Mouse (Mus musculus): ENCODE results near the gene Rassf3.

Rassf3 gene

DNA sequence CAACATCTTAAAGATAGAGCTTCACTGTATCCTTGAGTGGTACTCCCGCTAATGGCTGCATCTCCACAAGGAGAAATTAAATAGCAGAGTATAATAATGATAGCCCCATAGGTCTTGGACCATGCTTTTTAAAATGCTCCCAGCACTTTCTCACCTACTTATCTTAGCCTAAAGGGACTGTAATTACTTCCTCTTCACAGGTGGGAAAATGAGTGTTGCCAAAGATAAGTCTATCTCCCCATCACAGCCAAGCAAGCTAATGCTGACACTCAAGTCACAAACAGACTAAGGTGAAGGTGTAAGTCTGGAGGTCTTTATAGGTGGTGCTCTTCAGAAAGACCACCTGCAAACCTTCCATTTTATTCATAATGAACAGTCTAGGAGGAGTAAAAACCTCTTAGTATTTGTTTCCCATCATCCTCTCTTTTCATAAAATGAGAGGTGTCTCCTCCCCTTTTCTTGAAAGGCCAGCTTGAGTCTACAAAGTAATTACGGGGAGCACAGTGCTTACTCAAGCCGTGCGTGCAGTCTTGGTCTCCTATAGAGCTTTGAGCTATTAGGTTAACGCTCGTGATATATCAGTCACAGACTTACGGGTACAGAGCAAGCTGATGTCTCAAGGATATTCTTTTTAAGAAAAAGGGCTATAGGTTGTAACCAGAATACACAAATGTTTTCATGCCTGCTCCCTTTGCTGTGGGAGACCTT is 16.6 kb upstream of the Rassf3 start:
- no peak for DNase-seq (ENCODE audit: low read depth, low spot score)

DNA sequence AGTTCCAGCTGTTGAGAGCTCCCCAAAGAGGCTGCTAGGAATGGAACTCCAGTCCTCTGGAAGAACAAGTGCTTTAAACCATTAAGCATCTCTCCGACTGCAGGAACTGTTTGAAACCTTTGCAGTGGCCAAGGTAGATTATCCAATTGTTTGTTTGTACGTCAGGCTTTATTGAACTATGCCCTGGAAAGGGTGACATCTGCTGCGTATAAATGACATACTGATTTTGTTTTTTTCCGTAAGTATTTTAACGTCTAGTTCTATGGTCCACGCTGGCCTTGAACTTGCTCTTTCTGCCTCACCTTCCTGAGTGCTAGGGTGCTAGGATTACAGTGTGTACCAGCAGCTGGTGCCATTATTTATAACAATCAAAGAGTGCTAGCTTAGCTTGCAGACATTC is 13.8 kb upstream of the Rassf3 start:
- DNase-seq (ENCODE audit: low read depth, low spot score): no peak

DNA sequence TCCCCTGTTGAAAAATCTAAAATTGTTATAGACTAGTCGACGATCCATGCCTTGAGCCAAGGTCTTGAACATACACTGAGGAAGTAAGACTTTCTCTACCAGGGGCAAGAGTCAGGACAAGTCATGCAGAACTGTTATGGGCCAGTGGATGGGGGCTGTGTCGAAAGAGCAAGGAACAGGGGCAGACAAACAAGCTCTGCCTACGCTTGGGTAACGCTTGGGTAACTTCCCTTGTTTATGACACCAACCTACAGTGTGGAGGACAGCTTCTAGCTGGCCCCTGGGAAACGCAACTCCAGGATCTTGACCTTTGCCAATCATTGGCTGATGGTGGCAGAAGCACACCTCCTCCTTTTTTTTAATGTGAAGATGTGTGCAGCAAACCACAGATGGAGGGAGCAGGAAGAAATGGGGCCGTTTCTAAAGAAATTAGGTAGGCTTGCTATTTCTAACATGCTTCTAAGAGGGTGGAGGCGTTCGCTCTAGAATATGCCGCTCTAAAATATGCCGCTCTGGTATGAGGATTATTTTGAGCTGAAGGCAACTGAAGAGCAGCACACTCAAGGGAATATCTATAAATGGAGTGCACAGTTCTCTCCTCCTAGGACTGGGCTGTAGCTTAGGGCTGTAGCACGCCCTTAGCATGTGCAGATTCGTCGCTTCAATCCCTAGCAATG is 12.6 kb upstream of the Rassf3 start:
- DNase-seq (ENCODE audit: low read depth, low spot score): no peak

DNA sequence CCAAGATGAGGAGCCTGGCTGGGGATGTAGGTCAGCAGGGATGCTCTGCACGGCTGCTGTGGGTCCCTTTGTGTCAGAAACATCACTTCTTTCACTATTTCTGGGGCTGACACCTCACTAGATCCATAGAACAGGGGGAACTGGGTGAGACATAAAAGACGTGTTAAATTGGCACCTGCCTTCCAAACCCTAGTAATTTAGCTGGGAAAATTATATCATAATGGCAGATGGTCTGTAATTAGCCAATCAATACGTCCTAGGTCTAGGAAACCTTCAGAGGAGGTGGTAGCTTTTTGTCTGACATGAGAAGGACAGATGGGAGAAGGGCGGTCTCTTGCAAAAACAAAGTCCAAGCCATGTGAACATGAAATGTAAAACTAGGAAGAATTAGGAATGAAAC is 11.6 kb upstream of the Rassf3 start:
- DNase-seq (ENCODE audit: low read depth, low spot score): no peak

DNA sequence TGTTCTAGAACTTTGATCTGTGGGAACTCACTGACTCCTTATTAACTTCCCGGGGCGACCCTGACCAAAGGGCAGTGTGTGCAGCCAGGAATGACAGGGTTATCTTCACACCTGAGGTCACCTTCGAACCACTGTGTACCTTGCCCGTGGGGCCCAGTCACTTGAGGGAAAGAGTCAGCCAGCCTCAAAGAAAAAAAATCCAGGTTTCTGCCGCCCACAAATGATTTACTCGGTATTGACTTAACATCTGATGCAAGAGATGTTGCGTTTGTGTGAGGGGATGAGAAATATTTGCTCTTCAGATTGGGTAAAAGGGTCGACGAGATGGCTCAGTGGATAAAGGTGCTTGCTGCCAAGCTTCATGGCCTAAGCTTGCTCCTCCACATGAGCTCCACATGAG is 10.2 kb upstream of the Rassf3 start:
- DNase-seq (ENCODE audit: low read depth, low spot score): no peak

DNA sequence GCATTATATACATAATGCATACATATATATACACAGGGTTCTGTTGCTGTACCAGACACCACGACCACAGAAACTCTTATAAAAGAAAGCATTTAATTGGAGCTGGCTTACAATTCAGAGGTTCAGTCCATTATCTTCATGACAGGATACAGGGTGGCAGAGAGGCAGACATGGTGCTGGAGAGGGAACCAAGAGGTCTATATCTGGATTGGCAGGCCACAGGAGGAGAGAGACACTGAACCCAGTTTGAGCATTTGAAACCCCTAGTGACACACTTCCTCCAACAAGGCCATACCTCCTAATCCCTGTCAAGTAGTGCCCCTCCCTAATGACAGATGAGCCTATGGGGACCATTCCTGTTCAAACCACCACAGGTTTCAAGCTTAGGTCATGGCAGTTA is 7.2 kb upstream of the Rassf3 start:
- DNase-seq (ENCODE audit: low read depth, low spot score): no peak

DNA sequence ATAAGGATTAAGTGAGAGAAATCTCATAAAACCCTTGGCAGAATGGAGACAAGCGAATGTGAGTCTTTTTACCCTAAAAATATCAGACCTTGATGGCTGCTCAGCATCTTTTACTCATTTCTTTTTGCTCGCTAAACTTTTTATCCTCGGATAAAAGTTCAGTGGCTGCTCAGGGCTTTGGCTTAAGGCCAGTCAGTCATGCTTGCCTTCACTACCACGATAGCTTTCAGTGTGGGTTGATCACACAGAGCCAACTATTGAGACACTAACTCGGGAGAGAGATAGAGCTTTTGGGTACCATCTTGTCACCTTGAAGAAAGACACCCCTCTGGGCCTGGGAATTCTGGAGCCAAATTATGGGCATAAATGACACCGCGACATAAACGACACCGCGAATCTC is 5.0 kb upstream of the Rassf3 start:
- no peak for DNase-seq (ENCODE audit: low read depth, low spot score)

DNA sequence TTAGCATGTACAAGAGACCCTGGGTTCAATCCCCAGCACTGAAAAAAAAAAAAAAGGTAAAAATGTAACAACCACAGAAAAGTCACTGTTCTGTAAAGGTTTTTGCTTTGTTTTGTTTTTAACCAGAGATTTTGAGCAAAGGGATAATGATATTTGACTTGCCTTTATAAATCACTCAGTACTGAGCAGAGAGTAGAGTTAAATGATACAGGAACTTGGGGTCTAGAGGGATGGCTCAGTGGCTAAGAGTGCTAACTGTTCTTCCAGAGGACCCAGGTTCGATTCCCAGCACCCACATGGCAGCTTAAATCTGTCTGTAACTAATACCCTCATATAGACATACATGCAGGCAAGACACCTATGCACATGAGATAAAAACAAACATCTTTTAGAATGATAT is 3.8 kb upstream of the Rassf3 start:
- DNase-seq (ENCODE audit: low read depth, low spot score): no peak

DNA sequence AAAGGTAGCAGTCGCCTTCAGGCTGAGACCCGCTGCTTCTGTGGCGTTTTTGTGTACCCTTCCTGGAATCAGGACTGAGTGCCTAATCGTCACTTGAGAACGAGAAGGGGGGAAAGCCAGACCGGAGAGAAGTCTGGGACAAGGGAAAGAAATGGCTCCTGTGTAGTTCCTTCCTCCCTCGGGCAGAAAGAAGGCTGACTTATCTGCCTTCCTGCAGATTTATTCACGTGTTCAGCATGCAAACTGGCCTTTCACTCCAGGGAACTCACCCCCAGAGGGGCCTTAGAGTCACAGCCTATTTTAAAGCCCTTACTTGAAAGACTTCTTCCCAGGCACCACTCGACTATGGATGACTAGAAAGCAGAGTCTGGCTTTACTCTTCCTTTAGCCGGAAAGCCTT is 1.3 kb upstream of the Rassf3 start:
- DNase-seq (ENCODE audit: low read depth, low spot score): no peak

DNA sequence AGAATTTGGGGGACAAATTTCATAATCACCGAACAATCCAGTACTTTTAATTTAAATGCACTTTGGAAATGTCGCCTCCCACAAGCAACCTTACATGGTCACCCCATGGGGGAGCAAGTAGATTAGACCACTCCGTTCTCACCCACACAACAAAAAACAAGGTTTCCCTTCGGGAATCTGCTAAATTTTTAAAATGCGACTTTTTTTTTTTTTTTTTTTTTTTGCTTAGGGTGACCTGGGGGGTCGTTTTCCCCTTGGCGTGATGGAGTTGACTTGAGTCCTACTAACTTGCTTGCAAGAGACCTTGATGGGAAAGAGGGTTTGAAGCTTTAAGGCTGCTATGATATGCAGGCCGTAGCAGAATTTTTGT is 806 bp upstream of the Rassf3 start:
- no peak for DNase-seq (ENCODE audit: low read depth, low spot score)

DNA sequence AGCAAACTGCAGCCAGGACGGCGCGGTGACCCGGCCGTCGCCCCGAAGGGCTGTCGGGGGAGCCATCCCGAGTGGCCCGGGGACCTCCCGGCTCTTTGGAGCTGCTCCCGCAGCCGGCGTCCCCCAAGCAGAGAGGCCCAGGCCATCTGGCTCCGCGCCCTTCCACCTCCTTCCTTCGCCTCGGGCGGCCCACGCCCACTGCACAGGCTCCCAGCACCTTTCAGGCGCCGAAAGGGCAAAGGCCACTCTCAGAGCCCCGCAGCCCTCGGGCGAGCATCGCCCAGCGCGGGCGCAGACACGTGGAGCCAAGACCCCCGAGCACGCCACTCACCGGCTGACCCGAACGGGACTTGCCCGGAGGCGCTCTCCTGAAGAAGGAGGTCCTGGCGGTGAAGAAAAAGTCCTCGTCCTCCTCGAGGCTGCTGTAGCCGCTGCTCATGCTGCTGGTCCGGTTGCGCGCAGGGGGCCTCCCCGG is 438 bp downstream of the Rassf3 start:
- DNase-seq (ENCODE audit: low read depth, low spot score): peak; percentile 72

DNA sequence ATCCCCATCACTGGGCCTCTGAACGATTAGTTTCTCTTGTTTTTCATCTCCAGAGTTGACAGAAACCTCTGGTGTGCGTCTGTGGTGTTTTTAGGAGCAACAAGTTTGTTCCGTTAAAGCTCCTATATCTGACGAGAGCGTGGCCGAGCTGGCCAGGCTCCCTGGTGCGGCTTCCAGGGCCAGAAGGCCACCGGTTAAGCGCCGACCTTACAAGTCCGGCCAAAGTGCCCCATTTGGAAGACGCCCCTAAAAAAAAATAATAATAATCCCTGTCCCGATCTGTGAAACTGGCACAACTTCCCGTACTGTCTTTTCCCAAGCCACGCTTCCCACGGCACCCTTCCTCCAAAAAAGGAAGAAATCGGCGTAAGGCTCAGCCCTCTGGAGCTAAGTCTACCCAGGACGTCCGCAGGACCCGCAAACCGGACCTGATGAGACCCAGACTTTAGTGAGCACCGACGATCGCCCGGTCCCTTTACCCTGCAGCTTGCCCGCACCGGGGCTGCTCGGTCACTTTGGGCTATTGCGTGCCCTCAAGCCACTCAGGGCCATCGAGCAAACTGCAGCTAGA is 961 bp downstream of the Rassf3 start:
- DNase-seq (ENCODE audit: low read depth, low spot score): no peak

DNA sequence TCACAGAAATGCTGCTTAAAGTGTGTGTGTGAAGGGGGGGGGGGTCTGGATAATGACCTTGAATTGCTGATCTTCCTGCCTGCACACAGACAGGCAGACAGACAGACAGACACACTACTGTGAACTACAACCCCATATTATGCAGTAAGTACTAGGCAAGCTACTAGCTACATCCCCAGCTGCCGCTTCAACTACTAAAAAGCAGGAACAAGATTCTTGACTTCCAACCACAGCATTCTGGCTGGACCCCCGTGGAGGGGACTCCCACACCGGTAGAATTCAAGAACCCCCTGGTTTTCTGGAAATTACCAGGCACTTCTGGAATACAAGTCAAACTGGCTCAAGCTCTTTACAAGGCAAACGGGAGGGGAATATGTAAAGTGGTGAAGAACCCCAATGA is 1.9 kb downstream of the Rassf3 start:
- DNase-seq (ENCODE audit: low read depth, low spot score): no peak

DNA sequence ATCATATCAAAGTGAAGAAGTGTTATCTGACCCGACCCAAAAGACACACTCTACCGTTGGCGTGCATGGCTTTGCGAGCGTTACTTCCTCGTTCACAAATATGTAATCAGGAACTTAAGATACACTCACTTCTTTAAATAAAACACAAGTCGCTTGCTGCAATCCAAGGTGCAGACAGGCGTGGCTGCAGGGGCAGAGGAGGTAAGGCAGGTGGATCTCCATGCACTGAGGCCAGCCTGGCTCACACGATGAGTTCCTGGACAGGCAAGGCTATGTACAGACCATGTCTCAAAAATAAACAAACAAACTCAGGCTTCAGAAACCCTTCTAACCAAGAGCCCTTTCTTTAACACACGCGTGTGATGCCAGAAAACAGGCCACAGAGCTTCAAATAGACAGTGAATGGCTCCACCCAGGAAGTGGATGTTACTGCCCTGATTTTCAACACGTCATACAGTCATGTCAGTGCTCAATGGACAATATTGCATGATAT is 2.4 kb downstream of the Rassf3 start:
- DNase-seq (ENCODE audit: low read depth, low spot score): no peak

DNA sequence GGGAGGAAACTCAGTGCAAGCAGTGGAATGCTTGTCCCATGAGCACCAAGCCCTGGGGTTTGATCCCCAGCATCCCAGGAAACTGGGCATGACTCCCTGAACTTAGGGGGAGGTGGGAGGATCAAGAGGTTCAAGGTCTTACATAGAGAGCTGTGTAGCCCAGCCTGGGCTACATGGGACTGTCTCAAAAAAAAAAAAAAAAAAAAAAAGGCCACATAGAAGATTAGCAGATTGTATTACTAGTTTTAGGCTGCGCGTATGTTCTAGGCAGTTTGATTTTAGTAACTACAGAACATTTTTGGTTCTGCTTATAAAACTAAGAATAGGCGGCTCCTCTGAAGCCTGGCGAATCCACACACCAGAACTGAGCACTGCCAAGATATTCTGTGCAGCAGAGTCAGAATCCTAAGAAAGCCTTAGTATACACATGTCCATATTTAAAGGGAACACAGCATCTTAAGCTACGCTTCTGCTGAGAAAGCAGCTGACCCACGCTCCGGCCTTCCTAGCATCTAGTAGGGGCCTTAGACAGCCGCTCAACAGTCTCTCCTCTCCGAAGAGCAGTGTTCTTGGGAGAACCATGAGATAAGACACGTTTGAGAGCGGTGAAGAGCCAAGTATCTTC is 3.4 kb downstream of the Rassf3 start:
- no peak for DNase-seq (ENCODE audit: low read depth, low spot score)

DNA sequence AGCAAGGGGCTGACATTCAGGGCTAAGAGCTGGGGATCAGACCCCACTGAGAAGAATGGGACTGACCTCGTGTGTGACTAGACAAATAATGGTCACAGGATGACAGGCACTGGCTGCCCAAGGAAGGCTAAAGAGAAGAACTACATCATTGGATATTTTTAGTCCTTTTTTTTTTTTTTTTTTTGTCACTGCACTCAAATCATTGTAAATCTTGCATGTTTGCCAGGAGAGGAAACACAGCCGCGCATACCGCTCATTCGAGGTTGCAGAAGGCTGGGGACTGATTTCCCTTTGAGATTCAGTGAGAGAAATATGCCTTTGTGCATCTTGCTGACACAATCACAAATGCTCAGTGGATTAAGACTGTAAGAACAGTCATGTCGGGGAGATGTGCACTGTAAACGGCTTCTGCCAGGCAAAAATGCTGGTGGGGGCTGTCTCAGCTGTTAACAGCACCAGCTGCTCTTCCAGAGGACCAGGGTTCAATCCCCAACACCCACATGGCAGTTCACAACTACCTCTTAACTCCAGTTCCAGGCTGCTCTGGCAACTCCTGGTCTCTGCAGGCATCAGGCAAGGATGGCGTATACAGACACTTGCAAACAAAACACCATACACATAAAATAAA is 4.5 kb downstream of the Rassf3 start:
- no peak for DNase-seq (ENCODE audit: low read depth, low spot score)

DNA sequence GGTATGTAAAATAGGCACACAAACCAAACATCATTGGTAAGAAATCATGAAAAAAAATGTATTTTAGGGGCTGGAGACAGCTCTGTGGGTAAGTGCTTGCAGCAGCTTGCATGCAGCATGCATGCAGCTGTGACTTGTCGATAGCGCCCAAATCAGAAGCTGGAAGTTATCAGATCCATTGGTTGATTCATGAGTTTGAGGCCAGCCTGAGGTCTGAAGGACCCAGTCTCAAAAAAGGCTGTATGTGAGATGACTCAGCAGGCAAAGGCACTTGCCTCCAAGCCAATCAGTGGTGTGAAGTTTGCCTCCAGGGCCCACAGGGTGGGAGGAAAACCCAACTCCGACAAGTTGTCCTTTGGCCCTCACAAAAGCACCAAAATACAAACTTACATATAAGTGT is 6.5 kb downstream of the Rassf3 start:
- no peak for DNase-seq (ENCODE audit: low read depth, low spot score)

DNA sequence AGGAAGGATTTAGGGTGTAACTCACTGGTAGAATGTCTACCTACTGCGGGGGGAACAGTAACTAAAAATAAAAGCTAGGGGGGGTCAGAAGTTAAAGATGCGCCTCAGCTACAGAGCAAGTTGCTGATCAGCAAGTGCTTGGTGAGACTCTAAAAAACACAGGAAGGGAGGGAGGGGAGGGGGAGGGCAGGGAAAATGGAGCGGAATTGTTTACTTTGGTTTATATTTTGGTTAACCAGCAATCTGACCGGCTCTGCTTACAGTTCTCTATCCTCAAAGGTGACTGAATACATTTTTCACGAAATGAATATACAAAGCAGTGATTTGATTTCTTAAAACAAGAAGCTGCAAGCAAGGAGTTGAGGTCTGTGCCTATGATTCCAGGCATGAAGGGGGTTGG is 7.2 kb downstream of the Rassf3 start:
- no peak for DNase-seq (ENCODE audit: low read depth, low spot score)

DNA sequence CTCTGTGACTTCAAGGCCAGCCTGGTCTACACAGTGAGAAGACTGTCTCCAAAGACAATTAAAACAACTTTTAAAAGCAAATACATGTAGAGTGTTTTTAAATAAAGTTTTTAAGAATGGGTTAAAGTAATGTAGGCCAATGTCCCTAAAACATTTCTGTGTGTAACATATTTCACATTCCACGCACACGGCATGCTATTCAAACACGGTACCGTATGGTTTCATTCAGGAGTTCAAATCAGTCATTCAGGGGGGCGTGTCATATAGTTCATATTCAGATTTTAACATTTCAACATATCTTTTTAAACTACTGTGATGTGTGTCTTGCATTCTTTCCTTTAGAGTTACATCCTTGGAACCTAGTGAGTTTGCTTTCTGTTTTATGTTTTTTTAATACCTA is 7.9 kb downstream of the Rassf3 start:
- no peak for DNase-seq (ENCODE audit: low read depth, low spot score)

DNA sequence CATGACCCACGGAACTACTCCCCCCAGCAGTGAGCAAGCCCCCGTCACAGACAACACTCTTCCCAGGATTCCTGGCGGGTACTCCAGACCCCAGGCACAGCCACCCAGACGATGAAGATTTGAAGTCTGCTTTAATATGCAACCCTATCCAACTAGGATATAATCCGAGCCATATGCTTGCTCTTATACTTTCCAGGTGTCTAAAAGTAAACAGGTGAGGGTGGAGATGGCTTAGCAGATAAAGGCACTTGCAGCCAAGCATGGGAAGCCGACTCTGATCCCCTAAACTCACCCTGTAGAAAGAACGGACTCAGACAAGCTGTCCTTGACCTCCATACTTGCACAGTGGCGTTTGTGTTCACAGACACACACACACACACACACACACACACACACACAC is 8.4 kb downstream of the Rassf3 start:
- no peak for DNase-seq (ENCODE audit: low read depth, low spot score)

DNA sequence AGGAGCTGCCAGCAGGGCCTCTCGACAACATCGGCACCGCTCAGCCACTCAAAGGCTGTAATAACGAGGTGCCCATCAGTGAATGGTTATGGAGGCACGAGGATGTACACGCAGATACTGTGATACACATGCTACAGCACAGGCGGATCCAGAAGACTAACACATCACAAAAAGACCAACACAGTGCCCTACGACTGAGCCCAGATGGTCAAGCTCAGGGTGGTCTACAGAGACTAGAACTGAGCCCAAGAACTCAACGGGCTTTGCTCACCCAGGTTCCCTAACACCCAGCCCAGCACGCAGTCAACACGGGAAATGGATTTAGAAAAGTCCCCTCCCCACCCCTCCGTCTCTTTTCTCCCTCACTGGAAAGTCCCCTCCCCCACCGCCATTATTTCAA is 9.1 kb downstream of the Rassf3 start:
- DNase-seq (ENCODE audit: low read depth, low spot score): no peak

DNA sequence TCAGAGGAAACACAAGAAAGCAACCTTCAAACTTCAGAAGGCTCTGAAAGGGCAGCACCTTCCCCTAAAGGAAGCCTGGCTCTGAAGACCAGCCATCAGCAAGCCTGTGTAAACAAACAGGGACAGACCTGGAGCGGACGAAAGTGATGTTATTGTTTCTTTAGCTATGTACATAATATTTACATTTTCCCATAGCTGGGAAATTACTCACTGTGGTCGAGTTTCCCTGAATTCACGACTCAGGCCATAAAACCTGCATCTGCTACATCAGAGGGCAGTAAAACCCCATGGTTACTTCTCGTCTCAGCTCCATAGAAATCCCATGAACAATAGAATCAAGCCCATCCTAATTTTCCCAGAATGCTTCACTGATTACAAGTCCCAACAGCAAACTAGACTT is 11.1 kb downstream of the Rassf3 start:
- DNase-seq (ENCODE audit: low read depth, low spot score): no peak

All from mesoderm, embryonic 11.5 days (tissue).